Mouse (Mus musculus) hindbrain, embryonic 16.5 days (tissue): ENCODE measurements around the gene Extl1. TPM values are rescaled to one million over a fixed set of nuclear protein-coding genes. Genes with fewer than 3 reads are reported as not detected.

ENCODE experiments used
- ATAC-seq: fragments of 200-750 bp; cut with Nextera tagmentation; 2 replicates; pipeline ENCODE4 v1.8.0; 2017; ENCODE audit warnings: moderate TSS enrichment, moderate library complexity
- H3K27ac ChIP-seq: fragments of 300-500 bp; sonication (generic); 2 replicates; pipeline ENCODE4 v1.5.1; 2014; ENCODE audit warnings: low read depth, mild to moderate bottlenecking, control low read depth, low read length, moderate library complexity
- H3K27me3 ChIP-seq: fragments of 300-500 bp; sonication (generic); replicated peaks from 2 replicates; pipeline ENCODE4 v1.6.1; 2014; ENCODE audit warnings: low read length; ENCODE audit not compliant: control insufficient read depth, insufficient read depth
- H3K36me3 ChIP-seq: fragments of 300-500 bp; sonication (generic); 2 replicates; pipeline ENCODE4 v1.6.1; 2014; ENCODE audit warnings: mild to moderate bottlenecking, low read length, moderate library complexity, mixed read lengths; ENCODE audit not compliant: control insufficient read depth, insufficient read depth
- H3K4me1 ChIP-seq: fragments of 300-500 bp; sonication (generic); 2 replicates; pipeline ENCODE4 v1.6.1; 2014; ENCODE audit warnings: low read depth, low read length; ENCODE audit not compliant: control insufficient read depth, insufficient read depth
- H3K4me2 ChIP-seq: fragments of 300-500 bp; sonication (generic); 2 replicates; pipeline ENCODE4 v1.6.1; 2014; ENCODE audit warnings: mild to moderate bottlenecking, low read length, control low read depth, moderate library complexity
- H3K4me3 ChIP-seq: fragments of 300-500 bp; sonication (generic); 2 replicates; pipeline ENCODE4 v1.5.1; 2014; ENCODE audit warnings: mild to moderate bottlenecking, low read length, control low read depth, moderate library complexity
- H3K9ac ChIP-seq: fragments of 300-500 bp; sonication (generic); 2 replicates; pipeline ENCODE4 v1.6.1; 2014; ENCODE audit warnings: low read depth, mild to moderate bottlenecking, control low read depth, low read length, moderate library complexity
- H3K9me3 ChIP-seq: fragments of 300-500 bp; sonication (generic); 2 replicates; pipeline ENCODE4 v1.6.1; 2014; ENCODE audit warnings: mild to moderate bottlenecking, low read length, moderate library complexity; ENCODE audit not compliant: control insufficient read depth
- WGBS: fragments of 180-500 bp; shearing (Covaris S2); extraction: QIAGEN DNeasy Blood & Tissue Kit; methylation state at CpG from one replicate; pipeline ENCODE4 v1.1.7; 2014; 5-methylcytosine and 5-hydroxymethylcytosine counted together
- polyA plus RNA-seq: library from polyadenylated mRNA; unstranded; fragments of >200 nt; fragmentation: Nextera tagmentation; extraction: Ambion mirVana; gene quantifications from 2 replicates; pipeline ENCODE4 v1.2.1, GENCODE M21; 2015

Extl1 gene
- polyA plus RNA-seq, 1 experiment from 2014 or later = 0.66 TPM

GRCm38 (mm10) chr4:134330281-134330680, 53.4 kb downstream of the Extl1 start:
- no peaks in the 10 kb centered on the region for H3K4me1 ChIP-seq
- no peak for ATAC-seq
- H3K9ac ChIP-seq = no peak overlapping the region
- no peak overlapping the region for H3K4me3 ChIP-seq
- no peaks in the 10 kb centered on the region for H3K36me3 ChIP-seq
- H3K4me2 ChIP-seq = no peak overlapping the region
- 67% methylated on average over 5 of the region's 5 CpGs for WGBS
- no peaks in the 10 kb centered on the region for H3K9me3 ChIP-seq
- H3K27ac ChIP-seq = no peak overlapping the region
- no peaks in the 10 kb centered on the region for H3K27me3 ChIP-seq

- no peaks in the 10 kb centered on the region for H3K36me3 ChIP-seq
- no peaks in the 10 kb centered on the region for H3K4me1 ChIP-seq
- ATAC-seq = no peak
- H3K27ac ChIP-seq = no peak overlapping the region
- H3K9ac ChIP-seq = no peak overlapping the region
- no peaks in the 10 kb centered on the region for H3K9me3 ChIP-seq
- no peak overlapping the region for H3K4me3 ChIP-seq
- no peak overlapping the region for H3K4me2 ChIP-seq
- H3K27me3 ChIP-seq = no peaks in the 10 kb centered on the region
- 80% methylated on average over 8 of the region's 8 CpGs for WGBS
Measured at GRCm38 (mm10) chr4:134328832-134329231, 54.8 kb downstream of the Extl1 start.

GRCm38 (mm10) chr4:134328151-134328550, 55.5 kb downstream of the Extl1 start:
- no peak overlapping the region for H3K27ac ChIP-seq
- ATAC-seq = no peak
- no peaks in the 10 kb centered on the region for H3K4me1 ChIP-seq

DNA sequence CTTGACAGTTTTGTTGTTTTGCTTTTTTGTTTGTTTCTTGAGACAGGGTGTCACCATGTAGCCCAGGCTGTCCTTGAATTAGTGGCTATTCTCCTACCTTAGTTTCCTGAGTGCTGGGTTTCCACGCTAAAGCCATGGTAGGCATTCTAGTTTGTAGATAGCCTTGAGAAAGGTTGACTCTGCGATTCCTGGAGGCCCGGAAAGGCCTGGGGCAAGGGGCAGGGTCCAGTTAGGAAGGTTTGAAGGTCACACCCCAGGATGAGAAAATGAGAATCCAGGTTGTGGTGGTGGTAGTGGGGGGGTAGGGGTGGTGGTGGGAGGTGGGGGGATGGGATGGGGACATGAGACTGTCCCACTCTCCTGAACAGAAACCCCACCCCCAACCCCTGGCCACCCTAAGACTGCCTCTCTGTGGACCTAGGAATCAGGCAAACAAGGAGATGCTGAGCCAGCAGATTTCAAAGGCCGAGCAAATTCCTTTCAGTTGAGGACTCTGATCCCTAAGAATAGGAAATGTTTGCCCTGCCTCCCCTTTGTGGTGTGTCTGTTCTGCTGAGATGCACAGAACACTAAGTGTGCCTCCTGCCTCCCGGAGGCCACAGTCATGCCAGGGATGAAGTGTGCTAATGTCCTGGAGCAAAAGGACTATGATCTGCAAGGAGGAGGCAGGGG, 56.7 kb downstream of the Extl1 start:
- Histone ChIP-seq H3K4me3 (no peak overlapping the region), H3K27ac (no peak overlapping the region), H3K4me1 (no peaks in the 10 kb centered on the region), H3K9me3 (no peaks in the 10 kb centered on the region), H3K36me3 (no peaks in the 10 kb centered on the region), H3K9ac (no peak overlapping the region), H3K4me2 (no peak overlapping the region), H3K27me3 (no peaks in the 10 kb centered on the region)
- 64% methylated on average over 5 of the region's 5 CpGs for WGBS
- no peak for ATAC-seq

More at GRCm38 (mm10) chr4:134328151-134328550, 55.5 kb downstream of the Extl1 start:
- WGBS = 60% methylated on average over 8 of the region's 8 CpGs
- Histone ChIP-seq H3K9me3 (no peaks in the 10 kb centered on the region), H3K4me3 (no peak overlapping the region), H3K27me3 (no peaks in the 10 kb centered on the region), H3K36me3 (no peaks in the 10 kb centered on the region), H3K9ac (no peak overlapping the region), H3K4me2 (no peak overlapping the region)

DNA sequence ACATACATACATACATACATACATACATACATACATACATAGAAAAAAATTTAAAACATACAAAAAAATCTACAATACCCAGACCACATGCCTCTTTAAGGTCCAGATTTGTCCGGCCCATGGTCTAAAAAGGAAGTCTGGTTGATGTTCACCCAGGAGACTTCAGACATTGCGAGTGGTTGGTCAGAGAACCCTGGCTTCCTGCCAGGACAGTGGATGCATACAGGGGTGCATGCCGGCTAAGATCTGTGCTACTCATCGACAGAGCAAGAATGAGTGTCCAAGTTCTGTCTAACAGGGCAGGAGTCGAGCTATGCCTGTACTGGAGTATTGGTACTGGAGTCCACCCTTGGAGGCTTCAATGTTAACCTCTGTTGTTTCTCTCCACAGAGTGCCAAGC, 59.0 kb downstream of the Extl1 start:
- H3K36me3 ChIP-seq = no peaks in the 10 kb centered on the region
- H3K27me3 ChIP-seq = no peaks in the 10 kb centered on the region
- H3K27ac ChIP-seq = no peak overlapping the region
- WGBS = 62% methylated on average over 5 of the region's 5 CpGs
- no peak overlapping the region for H3K9ac ChIP-seq
- ATAC-seq = no peak
- no peak overlapping the region for H3K4me3 ChIP-seq
- no peak overlapping the region for H3K4me2 ChIP-seq
- H3K4me1 ChIP-seq = no peaks in the 10 kb centered on the region
- H3K9me3 ChIP-seq = no peaks in the 10 kb centered on the region

DNA sequence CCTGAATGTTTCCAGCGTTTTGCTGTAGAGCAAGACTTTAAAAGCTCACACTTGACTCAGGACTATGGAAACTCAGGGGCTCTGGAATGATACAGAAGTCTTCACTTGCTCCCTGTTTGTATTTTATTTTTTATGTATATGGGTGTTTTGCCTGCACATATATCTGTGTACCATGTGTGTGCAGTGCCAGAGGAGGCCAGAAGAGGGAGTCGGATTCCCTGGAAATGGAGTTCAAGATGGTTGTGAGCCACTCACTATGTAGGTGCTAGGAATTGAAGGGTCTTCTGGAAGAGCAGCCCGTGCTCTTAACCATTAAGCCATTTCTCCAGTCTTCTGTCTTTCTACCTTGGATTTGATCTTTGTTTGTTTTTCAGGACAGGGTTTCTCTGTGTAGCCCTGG, 62.1 kb downstream of the Extl1 start:
- 70% methylated on average over 3 of the region's 3 CpGs for WGBS
- Histone ChIP-seq H3K36me3 (no peaks in the 10 kb centered on the region), H3K4me3 (no peak overlapping the region), H3K4me1 (no peaks in the 10 kb centered on the region), H3K27me3 (no peaks in the 10 kb centered on the region), H3K27ac (no peak overlapping the region), H3K9ac (no peak overlapping the region), H3K4me2 (no peak overlapping the region), H3K9me3 (no peaks in the 10 kb centered on the region)
- no peak for ATAC-seq

DNA sequence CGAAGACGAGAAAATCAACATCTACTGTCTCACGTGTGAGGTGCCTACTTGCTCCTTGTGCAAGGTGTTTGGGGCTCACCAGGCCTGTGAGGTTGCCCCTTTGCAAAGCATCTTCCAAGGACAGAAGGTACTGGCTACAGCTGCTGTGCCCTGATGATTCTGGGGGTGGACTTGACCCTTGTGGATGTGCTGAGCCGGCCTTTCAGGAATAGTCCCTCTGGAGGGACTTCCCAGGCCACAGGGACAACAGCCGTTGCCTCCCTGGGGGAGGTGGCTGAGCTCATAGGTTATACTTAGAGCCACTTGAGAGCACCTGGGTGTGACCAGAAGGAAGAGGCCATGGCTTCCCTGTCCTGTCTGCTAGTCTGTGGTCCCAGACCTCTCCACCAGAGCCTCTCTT, 64.0 kb downstream of the Extl1 start:
- 66% methylated on average over 5 of the region's 5 CpGs for WGBS
- H3K4me1 ChIP-seq = no peaks in the 10 kb centered on the region
- no peak overlapping the region for H3K4me2 ChIP-seq
- H3K9ac ChIP-seq = no peak overlapping the region
- no peak for ATAC-seq
- no peaks in the 10 kb centered on the region for H3K36me3 ChIP-seq
- no peaks in the 10 kb centered on the region for H3K9me3 ChIP-seq
- H3K27me3 ChIP-seq = no peaks in the 10 kb centered on the region
- no peak overlapping the region for H3K27ac ChIP-seq
- no peak overlapping the region for H3K4me3 ChIP-seq

DNA sequence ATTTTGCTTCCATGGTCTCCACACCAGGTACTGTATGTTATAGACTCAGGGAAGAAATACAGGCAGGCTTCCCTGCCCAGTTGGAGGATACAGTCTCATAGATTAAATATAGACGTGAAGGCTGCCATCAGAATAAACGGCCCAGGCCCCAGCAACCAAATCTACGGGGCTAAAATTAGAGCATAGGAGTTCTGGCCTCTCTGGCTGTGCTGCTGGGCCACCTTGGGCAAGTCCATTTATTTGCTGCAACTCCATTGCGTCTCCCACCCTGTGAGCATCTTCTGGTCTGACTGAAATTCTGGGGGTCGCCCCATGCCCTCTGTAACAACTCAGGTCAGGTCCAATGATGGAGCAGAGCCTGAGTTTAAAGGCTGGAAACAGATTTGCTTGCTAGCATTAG, 64.6 kb downstream of the Extl1 start:
- 89% methylated on average over 5 of the region's 5 CpGs for WGBS
- H3K4me1 ChIP-seq = no peaks in the 10 kb centered on the region
- no peaks in the 10 kb centered on the region for H3K36me3 ChIP-seq
- H3K4me3 ChIP-seq = no peak overlapping the region
- no peak overlapping the region for H3K27ac ChIP-seq
- H3K4me2 ChIP-seq = no peak overlapping the region
- H3K9me3 ChIP-seq = no peaks in the 10 kb centered on the region
- ATAC-seq = no peak
- H3K9ac ChIP-seq = no peak overlapping the region
- H3K27me3 ChIP-seq = no peaks in the 10 kb centered on the region

- Histone ChIP-seq H3K27me3 (no peaks in the 10 kb centered on the region), H3K9me3 (peaks cover 2% of the 10 kb centered on the region; the same call in 1 of the 2 replicates), H3K4me1 (no peaks in the 10 kb centered on the region), H3K4me2 (no peak overlapping the region), H3K36me3 (no peaks in the 10 kb centered on the region), H3K9ac (no peak overlapping the region), H3K27ac (no peak overlapping the region), H3K4me3 (no peak overlapping the region)
- WGBS = 52% methylated on average over 16 of the region's 16 CpGs
- ATAC-seq = no peak
Measured at GRCm38 (mm10) chr4:134316390-134316789, 67.3 kb downstream of the Extl1 start.
